Mouse (Mus musculus): ENCODE results near the gene Epas1. TPM values are rescaled to one million over a fixed set of nuclear protein-coding genes. Genes with fewer than 3 reads are reported as not detected.

Epas1 gene
- total RNA-seq, 2 experiments from 2014 or later: 0.15 to 0.49 TPM

DNA sequence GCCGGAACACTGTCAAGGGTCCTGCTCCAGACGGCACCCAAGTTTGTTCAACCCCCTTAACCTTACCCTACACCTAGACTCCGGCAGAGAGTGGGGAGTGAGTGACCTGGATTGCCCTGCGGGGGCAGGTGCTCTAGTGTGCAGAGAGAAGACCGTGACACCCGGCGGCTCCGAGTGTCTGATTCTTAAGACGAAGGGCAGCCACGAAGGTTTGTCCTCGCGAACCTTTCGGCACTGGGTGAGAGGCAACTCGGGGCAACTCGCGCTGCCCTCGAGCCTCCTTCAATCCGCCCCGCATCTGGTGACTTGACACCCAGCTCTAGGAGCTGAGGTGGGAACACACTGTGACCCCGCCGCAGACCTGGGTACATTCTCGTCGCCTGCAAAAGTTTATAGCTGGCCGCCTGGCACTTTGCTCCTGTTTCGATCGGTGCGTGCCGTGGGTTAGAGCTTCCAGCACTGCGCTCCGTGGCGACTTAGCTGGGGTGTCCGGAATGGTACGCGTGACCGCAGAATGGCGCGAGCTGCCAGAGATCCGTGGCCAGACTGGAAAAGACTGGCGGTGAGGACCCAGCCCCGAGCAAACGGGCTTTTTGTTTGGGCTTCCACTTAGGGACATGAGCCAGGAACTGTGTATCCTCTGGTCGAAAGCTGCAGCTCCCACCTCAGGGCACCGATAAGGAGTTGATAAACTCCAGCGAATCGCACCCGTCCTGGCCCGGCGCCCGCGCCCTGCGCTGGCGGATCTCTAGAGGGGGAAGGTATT lies 1.5 kb downstream of the Epas1 start:
- ATAC-seq (replicated peaks; ENCODE audit: poor library complexity, severe bottlenecking): no peak

DNA sequence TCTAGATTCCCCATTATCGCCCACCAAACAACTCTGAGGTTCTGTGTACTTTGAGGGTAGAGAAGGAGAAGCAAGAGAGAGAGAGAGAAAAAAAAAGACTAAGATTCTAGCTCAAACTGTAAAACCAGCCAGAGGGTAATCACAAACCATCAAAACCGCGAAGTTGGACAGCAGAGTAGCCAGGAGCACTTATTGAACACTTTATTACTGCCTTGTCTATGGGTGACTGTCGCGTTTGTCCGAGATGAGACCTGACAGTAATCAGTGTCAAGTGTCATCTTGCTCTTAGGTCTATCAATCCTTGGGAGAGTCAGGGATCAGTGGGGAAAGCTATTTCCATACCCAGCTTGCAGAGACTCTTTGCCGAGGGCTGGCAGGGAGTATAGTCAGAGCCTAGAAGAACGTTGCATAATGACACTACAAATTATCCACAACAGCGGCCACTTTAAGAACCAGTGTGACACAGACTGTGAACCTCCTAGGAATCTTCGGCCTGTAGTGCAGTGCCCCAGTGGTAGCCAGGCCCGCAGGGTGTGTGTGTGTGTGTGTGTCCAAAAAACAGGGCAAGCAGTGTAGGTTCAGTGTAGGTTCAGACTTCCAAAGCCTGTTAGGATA lies 2.2 kb downstream of the Epas1 start:
- ATAC-seq (replicated peaks; ENCODE audit: poor library complexity, severe bottlenecking): no peak

GRCm38 (mm10) chr17:86757621-86758020 lies 4.1 kb downstream of the Epas1 start:
- ATAC-seq (replicated peaks; ENCODE audit: poor library complexity, severe bottlenecking): no peak

DNA sequence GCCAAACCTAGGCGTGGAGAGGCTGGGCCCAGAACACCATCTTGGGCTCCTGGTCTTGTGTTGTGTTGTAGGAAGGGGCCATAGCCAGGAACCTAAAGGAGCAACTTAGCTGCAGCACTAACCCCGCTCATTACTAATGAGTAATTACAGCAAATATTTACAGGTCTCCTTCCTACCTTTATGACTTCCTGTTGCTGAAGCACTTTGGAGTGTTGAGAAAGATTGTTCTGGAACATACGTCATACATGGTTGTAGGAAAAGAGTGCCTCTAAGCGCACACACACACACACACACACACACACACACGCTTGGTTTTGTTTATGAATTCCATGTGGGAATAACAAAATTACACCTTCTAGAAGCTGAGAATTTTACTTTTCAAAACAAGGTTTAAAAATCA lies 8.4 kb downstream of the Epas1 start:
- ATAC-seq (replicated peaks; ENCODE audit: poor library complexity, severe bottlenecking): no peak

DNA sequence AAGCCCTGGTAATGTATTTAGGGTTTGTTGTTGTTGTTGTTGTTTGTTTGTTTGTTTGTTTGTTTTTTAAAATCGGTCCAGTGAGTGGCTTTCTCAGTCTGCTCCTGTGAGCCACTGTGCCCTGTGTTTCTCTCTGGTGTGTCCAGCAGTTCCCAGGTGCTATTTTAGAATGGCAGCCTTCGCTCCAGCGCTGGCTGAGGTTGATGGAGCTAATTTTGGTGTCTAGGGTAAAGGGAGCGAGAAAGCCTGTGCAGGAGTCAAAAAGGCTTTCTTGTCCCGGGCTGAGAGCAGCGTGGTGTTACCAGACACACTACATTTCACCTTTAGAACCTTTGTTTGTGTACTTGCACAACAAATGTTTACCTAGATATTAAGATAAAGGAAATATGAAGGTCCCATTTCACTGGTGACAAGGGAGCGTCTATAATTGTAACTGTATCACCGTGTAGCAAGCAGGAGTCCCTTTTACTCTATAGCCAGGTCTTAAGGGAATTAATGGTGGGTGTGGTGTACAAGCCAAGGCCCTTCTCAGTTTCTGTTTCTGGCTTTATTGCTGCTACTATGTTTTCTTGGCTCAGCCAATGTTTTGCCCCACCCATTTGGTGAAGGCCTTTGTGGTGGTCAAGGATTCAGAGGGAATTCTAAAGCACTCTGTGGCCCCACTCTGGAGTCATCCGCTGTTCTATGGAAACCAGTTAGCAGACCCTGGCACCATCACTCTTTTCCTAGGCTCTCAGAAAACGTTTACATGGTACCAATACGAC lies 9.2 kb downstream of the Epas1 start:
- no peak for ATAC-seq (replicated peaks; ENCODE audit: poor library complexity, severe bottlenecking)

DNA sequence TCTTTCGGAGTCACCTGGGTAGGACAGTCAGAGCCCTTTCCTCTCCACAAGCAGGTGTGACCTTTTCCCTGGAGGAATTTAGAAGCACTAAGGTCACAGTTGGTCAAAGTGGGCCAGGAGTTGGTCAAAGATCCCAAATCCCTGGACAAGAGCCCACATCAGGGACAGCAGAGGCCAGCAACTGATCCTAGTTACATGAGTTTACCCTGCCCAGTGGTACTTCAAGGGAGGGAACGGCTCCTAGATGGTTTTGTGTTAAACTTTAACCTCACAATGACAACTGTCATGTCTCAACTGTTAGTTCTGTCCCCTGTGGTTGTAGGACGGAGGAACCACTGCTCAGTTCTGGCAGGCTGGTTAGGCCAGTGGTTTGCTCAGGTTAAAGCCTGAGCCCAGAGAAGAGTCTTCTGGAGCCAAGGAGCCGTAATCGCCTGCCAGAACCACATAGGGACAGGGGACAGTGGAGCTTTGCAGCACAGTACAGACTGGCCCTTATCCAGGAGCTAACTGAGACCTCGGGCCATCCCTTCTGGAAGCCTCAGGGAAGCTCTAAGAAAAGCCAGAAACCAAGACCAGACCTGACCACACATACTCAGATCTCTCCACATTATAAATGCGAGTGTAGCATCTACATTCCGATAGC lies 12.4 kb downstream of the Epas1 start:
- no peak for ATAC-seq (replicated peaks; ENCODE audit: poor library complexity, severe bottlenecking)

GRCm38 (mm10) chr17:86766412-86766811 lies 12.9 kb downstream of the Epas1 start:
- ATAC-seq (replicated peaks; ENCODE audit: poor library complexity, severe bottlenecking): no peak

DNA sequence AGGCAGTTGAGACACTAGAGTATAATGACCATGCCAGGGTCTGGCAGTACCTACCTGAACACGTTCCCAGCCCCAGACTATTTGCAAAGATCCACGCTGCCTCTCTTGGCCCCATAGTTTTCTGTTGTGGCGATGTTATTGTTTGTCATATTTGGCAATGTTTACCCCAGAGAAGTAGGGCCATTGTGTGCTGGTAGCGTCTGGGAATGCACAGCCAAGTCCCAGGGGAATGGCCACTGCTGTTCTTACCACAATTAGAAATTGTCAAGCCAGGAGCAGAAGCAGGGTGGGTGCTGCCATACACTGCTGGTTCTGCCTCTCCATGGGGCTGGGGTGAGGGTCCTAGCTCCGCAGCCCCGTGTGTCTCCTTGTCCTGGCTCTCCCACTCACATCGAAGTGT lies 15.1 kb downstream of the Epas1 start:
- no peak for ATAC-seq (replicated peaks; ENCODE audit: poor library complexity, severe bottlenecking)

DNA sequence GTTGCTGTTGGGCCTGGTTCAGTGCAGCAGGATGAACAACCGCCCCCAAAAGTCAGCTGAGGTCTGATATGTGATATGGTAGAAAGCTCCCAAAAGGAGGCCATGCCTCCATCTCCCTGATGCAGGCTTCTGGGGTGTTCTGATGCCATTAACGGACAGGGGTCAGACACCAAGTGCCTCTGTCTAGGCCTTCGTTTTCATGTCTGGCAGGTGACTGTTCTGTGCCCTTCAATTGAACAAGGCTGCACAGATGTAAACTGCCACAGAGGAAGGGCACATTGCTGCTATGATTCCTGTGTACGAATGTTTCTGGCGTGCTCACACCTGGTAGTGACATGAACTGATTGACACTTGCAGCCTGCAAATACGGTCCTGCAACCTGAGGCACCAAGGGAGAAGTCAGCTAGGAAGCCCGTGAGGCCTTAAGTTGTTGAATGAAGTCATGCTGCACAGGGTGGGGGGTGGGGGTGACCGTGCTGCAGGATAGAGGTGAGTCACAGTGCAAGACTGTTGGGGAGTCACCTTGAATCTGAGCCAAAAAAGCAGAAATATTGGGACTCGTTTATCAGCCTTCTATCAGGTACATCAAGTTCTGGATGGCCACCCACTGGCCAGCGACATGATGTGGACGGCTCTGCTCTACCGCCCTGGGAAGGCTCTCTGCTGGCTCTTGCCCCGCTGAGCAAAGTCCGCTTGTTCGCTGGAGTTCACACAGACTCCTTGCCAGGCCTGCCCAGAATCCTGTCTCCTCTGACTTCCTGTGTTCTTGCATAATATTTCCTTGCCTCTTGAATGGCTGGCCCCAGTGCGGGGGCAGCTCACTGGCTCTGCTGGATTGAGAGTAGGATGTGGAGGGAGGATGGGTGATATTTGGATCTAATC lies 16.1 kb downstream of the Epas1 start:
- peak; percentile 75 for ATAC-seq (replicated peaks; ENCODE audit: poor library complexity, severe bottlenecking)

- ATAC-seq (replicated peaks; ENCODE audit: poor library complexity, severe bottlenecking): no peak
These were observed 17.3 kb downstream of the Epas1 start for GRCm38 (mm10) chr17:86770848-86771247.

DNA sequence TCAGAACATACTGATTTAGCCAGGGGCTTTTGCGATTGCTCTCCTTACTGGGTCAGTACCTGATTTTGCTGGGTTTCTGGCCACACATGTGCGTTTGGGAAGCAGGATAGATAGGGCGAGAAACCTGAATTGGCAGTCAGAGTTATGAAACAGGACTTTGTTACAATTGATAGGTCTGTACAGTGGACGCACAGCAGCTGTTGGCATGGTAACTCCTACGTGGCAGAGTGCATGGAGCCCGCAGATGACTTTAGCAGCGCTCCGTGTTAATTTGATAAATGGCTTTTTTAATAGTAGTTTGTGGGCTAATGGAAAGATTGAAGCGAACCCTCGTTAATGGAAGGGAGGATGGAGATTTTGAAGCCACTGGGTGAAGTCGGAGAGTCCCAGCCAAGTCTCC lies 18.5 kb downstream of the Epas1 start:
- no peak for ATAC-seq (replicated peaks; ENCODE audit: poor library complexity, severe bottlenecking)

- no peak for ATAC-seq (replicated peaks; ENCODE audit: poor library complexity, severe bottlenecking)
These were observed 19.6 kb downstream of the Epas1 start for GRCm38 (mm10) chr17:86772929-86773588.

- ATAC-seq (replicated peaks; ENCODE audit: poor library complexity, severe bottlenecking): peak; percentile 17; the same call in 1 of the 2 replicates
These were observed 23.0 kb downstream of the Epas1 start for GRCm38 (mm10) chr17:86776538-86776937.

GRCm38 (mm10) chr17:86778147-86778546 lies 24.6 kb downstream of the Epas1 start:
- ATAC-seq (replicated peaks; ENCODE audit: poor library complexity, severe bottlenecking): no peak

- ATAC-seq (replicated peaks; ENCODE audit: poor library complexity, severe bottlenecking): peak; percentile 30
These were observed 26.0 kb downstream of the Epas1 start for GRCm38 (mm10) chr17:86779191-86780130.

DNA sequence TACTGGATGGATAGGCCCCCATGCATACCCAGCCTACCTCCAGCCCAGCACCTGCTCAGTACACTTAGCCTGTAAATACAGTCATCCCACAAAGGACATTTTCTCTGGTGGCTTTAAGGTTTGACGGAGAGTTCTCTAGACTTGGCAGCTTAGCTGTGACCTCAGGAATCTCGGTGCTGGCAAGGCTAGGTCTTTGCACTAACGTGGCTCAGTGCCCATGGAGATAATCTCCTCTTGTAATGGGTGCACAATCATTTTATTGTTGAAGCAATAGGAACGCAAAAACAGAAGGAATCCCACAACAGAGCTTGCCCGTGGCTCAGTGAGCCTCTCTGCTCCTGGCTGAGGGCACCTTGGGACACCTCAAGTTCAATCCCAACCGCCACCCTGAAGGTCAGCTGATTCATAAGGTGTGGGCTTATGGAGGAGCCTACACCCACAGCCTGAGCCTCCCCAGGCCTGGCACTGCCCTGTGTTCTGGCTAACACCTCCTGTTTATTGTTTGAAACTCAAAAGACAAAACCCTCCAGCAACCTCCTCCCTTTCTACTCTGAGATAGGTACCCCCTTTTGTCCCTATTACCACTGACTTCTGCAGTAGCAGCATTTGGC lies 27.3 kb downstream of the Epas1 start:
- no peak for ATAC-seq (replicated peaks; ENCODE audit: poor library complexity, severe bottlenecking)

- no peak for ATAC-seq (replicated peaks; ENCODE audit: poor library complexity, severe bottlenecking)
These were observed 28.4 kb downstream of the Epas1 start for GRCm38 (mm10) chr17:86781755-86782400.

Measured in granulocyte monocyte progenitor cell, adult 5-6 weeks (primary cell).